Mouse (Mus musculus) erythroblast, adult 5-6 weeks (primary cell): ENCODE measurements around the gene Ccdc69. TPM values are rescaled to one million over a fixed set of nuclear protein-coding genes. Genes with fewer than 3 reads are reported as not detected.

Experiments
- ATAC-seq: replicated peaks from 2 replicates; pipeline ENCODE4 v1.8.0; 2016; ENCODE audit warnings: moderate number of reproducible peaks, mild to moderate bottlenecking, moderate TSS enrichment, inconsistent platforms; ENCODE audit not compliant: poor library complexity, low FRiP score, severe bottlenecking
- total RNA-seq, 2 experiments: library from RNA; stranded (forward) in 1 of 2; stranded (reverse) in 1 of 2; fragments of 150-400 nt in 1 of 2; fragments of 200-764, 138-1000 nt in 1 of 2; gene quantifications; 2 replicates each; pipeline versions ENCODE4 v1.2.3 to v1.2.4; 2015 to 2017; ENCODE audit warnings: low replicate concordance in 2 of 2

The Ccdc69 gene
- total RNA-seq, 2 experiments from 2014 or later = 6.0 to 6.7 TPM

DNA sequence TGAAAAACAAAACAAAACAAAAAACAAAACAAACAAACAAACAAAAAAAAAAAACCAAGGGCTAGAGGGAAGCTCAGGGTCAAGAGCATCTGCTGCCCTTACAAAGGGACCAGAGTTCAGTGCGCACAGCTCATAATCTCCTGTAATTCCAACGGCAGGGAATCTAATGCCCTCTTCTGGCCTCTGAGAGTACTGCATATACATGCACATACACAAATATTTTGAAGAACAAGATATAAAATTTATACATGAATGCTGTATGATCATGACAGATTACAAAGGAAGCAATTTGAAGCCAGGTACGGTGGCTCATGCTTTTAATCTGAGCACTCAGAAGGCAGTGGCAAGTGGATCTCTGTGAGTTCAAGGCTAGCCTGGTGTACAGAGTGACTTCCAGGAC lies 20.4 kb downstream of the Ccdc69 start:
- ATAC-seq = no peak

GRCm38 (mm10) chr11:55050837-55051510 lies 27.0 kb downstream of the Ccdc69 start:
- no peak for ATAC-seq

- ATAC-seq = no peak
These were observed 31.3 kb downstream of the Ccdc69 start for GRCm38 (mm10) chr11:55046600-55046999.

DNA sequence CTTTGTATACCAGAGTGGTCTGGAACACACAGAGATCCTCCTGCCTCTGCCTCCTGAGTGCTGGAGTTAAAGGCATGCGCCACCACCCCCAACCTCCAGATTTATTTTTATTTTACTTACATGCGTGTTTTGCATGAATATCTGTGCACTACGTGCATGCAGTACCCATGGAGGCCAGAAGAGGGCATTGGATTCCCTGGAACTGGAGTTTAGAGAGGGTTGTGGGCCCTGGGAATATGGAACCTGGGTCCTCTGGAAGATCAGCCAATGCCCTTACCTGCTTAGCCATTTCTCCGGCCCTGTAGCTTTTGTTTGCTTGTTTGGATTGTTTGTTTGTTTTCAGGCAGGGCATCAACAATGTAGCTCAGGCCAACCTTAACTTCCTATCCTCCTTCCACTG lies 36.6 kb downstream of the Ccdc69 start:
- ATAC-seq = no peak

DNA sequence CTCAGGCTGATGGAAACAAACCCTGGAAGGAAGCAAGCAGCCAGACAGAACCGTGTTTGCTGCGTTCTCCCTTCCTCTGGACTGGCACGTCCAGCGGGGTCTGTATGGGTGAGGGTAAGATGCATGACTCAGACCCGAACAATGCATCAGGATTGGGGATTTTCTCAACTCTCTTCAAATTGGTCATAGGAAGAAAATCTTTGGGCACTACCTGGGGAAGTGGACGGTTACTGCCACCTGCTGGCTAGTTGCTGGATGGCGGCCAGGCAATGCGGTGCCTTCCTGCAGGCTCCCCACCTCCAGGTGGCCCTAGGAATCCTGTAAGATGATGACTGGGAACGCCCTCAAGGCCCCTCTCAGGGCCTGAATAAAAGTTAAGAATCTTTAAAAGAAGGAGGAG lies 38.3 kb downstream of the Ccdc69 start:
- no peak for ATAC-seq

- no peak for ATAC-seq
These were observed 41.3 kb downstream of the Ccdc69 start for GRCm38 (mm10) chr11:55036601-55037000.

DNA sequence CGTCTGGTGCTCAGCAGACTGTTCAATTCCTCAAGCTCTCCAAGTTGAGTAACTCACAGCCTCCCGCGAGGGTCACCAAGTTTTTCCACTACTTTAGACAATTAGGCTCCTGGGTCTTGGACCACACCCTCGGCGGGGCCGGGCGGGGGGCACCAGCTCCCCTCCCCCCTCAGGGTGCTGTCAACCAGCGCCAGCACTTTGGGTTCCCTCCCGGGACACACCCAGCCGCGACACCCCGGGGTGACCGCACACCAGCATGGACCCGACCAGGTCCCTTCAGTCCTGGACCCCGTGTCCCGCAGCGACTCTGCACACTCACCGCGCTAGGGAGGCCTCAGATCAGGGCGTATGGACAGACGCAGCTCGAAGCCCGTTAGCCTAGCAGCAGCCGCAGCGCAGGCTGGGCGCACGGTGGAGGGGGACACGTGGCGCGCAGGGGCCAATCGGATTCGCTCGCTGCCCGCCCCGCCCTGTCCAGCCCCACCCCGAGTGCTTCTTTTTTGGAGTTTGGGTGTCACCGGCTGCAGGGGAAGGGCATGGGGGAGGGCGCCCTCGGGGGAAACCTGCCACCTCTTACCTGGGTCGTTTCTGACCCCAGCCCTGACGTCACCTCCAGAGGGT lies 44.8 kb downstream of the Ccdc69 start, which contains the start of gene Anxa6:
Gene Anxa6, minus strand, starts transcription at position 406 of the 621 bp plus-strand sequence.
- ATAC-seq = peak; percentile 63

DNA sequence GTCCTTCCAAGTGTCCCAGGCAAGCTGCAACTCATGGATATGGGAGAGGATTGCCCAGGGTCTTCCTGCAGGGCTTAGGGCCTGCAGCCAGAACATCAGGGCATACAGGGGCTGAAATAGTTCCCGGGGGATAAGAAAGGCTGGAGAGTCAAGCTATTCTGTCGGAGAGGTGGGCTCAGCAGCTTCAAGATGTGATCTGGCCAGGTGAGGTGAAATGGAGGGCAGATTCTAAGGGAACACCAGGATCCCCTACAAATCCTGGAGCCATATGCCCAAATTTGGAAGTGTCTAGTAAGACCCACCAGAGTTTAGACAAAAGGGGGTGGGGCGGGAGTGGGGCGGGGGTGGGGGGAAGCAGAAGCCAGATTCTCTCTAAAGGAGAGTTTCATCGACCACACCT lies 45.6 kb downstream of the Ccdc69 start:
- no peak for ATAC-seq

- no peak for ATAC-seq
These were observed 46.0 kb downstream of the Ccdc69 start for GRCm38 (mm10) chr11:55031991-55032280.

DNA sequence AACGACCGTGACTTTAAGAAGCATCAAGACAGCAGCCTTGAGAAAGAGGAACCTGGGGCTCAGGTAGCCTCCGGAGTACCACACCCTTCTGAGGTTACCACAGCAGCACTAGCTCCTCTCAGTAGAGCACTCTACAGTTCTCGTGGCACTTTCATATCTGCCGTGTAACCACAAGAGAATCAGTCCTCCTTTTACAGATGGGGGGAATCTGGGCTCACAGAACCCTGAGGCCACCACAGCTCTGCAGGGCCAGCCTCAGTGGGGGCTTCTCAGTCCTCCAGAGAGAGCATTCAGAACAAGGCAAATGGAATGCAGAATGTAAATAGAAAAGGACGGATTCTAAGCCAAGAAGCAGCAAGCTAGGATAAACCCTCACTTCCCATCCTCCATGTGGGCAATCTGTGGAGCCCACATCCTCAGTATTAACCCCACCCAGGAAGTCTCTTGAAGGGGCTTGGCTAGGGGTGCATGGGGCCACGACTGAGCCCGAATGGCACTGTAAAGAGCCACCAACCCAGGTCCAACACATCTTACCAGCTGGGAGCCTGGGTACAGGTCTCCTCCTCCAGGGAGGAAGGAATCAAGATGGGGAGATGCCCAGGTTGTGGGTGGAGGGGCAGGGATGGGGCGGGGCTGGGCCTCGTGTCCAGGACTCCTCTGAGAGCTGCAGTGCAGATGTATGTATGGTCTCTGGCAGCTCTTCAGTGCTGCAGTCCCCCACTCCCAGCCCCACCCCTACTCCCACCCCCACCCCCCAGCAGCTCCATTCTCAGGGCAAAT lies 46.5 kb downstream of the Ccdc69 start:
- ATAC-seq = no peak

DNA sequence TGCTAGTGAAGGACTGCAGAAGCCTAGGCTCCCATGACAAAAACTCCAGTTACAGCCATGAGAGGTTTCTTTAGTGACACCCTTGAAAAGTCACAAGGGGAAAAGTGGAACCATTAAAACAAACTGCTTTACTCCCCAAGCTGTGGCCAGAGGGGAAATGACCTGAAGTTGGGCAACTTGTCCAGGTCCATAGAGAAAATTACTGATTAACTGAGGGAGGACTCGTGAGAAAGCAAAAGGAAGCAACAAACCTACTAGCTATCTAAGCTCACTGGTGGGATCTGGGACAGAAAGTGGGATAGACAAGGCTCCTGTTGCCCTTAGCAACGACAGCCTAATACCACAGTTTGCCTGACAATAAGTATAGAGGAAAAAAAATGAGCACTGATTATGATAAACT lies 49.4 kb downstream of the Ccdc69 start:
- ATAC-seq = no peak

GRCm38 (mm10) chr11:55027204-55027855 lies 50.6 kb downstream of the Ccdc69 start:
- ATAC-seq = no peak

DNA sequence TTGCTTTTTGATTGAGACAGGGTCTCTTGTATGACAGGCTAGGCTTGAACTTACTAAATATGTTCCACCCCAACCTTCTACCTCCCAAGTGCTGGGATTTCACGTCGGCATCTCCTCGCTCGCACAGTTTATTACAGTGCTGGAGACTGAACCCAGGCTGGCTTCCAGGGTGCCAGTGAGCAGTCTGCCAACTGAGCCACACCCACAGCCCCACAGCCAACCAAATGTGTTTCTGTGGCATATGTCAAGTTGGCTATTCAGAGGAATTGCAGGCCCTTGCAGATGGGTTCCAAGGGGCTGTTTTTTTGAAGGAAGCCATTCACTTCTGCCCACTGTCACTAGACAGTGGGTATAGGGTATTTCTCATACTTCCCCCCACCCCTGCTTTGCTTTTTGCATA lies 52.0 kb downstream of the Ccdc69 start:
- no peak for ATAC-seq

DNA sequence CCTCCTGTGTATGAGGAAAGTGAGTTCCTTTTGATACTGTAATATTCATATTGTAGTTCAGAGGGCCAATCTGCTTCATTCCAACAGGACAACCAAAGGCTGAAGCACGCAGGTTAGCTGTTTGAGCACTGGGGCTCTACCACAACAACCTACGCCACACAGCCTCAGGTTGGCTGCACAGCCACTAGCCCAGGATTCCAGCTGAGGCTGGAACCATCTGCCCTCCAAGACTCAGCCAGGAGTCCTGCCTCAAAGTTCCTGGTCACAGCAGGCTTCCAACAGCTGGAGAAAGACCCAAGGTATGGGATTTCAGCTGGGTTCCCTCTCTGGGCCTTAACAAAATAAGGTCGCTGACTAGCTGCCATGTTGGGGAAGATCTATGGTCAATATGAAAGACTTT lies 54.3 kb downstream of the Ccdc69 start:
- no peak for ATAC-seq

DNA sequence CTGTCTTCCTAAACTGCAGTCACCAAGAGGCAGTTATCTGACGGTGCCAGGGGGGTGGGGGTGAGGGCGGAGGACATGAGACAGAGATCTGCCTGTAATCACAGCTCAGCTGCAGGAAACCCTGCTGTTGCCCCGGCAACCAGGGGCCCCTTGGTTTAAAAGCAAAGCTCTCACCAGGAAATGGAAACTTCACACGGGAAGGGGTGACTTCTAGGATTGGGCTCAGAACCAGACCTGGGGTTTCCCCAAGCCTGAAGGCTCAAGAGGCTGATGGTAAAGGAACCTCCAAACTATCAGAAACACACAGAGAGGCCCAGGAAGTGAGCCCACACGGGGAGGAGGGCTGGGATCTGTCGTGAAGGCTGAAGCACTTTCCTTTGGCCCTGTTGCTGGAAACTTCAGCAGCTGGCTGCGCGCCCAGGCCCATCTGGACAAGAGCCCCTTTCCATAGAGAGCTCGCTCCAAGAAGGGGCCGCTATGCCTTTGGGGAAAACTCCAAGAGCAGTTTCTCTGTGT lies 54.8 kb downstream of the Ccdc69 start:
- no peak for ATAC-seq

DNA sequence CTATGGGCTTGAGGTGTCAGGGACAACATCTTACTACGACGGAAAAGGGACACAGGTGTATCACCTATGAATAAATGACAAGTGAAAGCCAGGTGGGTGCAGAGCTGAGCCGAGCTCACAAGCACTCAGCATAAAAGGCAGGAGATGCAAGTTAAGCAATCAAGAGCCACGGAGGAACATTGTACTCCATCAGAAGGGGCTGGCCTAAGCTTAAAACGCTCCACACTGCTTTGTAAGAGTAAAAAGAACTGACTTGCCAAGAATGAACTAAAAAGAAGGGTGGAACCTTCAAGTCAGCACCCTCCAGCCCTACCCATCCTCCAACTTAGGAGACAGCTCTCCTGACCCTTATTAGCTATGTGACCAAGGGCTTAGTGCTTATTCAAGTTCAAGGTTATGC lies 55.4 kb downstream of the Ccdc69 start:
- ATAC-seq = no peak

GRCm38 (mm10) chr11:55021859-55022258 lies 56.1 kb downstream of the Ccdc69 start:
- no peak for ATAC-seq

GRCm38 (mm10) chr11:55021458-55021857 lies 56.5 kb downstream of the Ccdc69 start:
- no peak for ATAC-seq

- ATAC-seq = no peak
These were observed 58.2 kb downstream of the Ccdc69 start for GRCm38 (mm10) chr11:55019711-55020110.

GRCm38 (mm10) chr11:55018034-55018433 lies 59.9 kb downstream of the Ccdc69 start:
- ATAC-seq = no peak
